In genomic region chr6:116618073-116618472, GRCm38 (mm10) we compare ENCODE assay signal across 18 mouse cellular contexts. TPM values are rescaled to one million over a fixed set of nuclear protein-coding genes. Genes with fewer than 3 reads are reported as not detected.
"Had no signal": no experiment of that assay in that cellular context is flagged by ENCODE, and none has a peak within 500 bp of the region (broad histone marks: within the 10 kb centered on the region; RNA-seq: fewer than 3 reads in every experiment).

No protein-coding gene starts in this region.

- H3K9me3 ChIP-seq: limb, embryonic 12.5 days; lung, embryonic 15.5 days; neural tube, embryonic 12.5 days had no signal

- H3K36me3 ChIP-seq: limb, embryonic 12.5 days; lung, embryonic 15.5 days; neural tube, embryonic 12.5 days had no signal

- H3K27me3 ChIP-seq: limb, embryonic 12.5 days; lung, embryonic 15.5 days; neural tube, embryonic 12.5 days had no signal

- DNase-seq: kidney, adult 2 months; kidney, postnatal 36 days; liver; lung, postnatal 36 days; midbrain, embryonic 14.5 days; thymus, adult 18-20 months; thymus, postnatal 14 days had no signal

- H3K4me2 ChIP-seq: limb, embryonic 12.5 days; lung, embryonic 15.5 days; neural tube, embryonic 12.5 days had no signal

- H3K4me1 ChIP-seq: limb, embryonic 12.5 days; lung, embryonic 15.5 days; neural tube, embryonic 12.5 days had no signal

- H3K4me3 ChIP-seq: limb, embryonic 12.5 days; lung, embryonic 15.5 days; neural tube, embryonic 12.5 days had no signal

- H3K27ac ChIP-seq: limb, embryonic 12.5 days; lung, embryonic 15.5 days; neural tube, embryonic 12.5 days had no signal

- H3K9ac ChIP-seq: limb, embryonic 12.5 days; lung, embryonic 15.5 days; neural tube, embryonic 12.5 days had no signal

RNA-seq across cellular contexts. Expression of gene Depp1, which starts 32.3 kb away (rescaled TPM):
- total RNA-seq: neutrophil, adult 5-6 weeks had no signal

RNA-seq across cellular contexts. Expression of gene Olfr215, which starts 34.1 kb away (rescaled TPM):
- total RNA-seq: layer of hippocampus, postnatal 25 days; left cerebral cortex, adult 8-10 months; left cerebral cortex, postnatal 36 days; megakaryocyte progenitor cell, adult 5-6 weeks; monocyte, adult 5-6 weeks; neutrophil, adult 5-6 weeks had no signal
- polyA plus RNA-seq: kidney, adult 2 months; kidney, embryonic 16.5 days; limb, embryonic 12.5 days; liver, embryonic 16.5 days; lung, embryonic 15.5 days; midbrain, embryonic 14.5 days; neural tube, embryonic 12.5 days had no signal
